7 mouse cellular contexts compared by ENCODE assay signal in genomic region chr11:68850862-68851261, GRCm38 (mm10). TPM values are rescaled to one million over a fixed set of nuclear protein-coding genes. Genes with fewer than 3 reads are reported as not detected.
A peak's percentile ranks its signal among the peaks of the same experiment; 100 is the strongest.
DNase-seq lines count a peak whose midpoint lies in the region; ATAC-seq and TF ChIP-seq lines count a peak whose summit lies in the region.

No protein-coding gene starts in this region.

- H3K27ac ChIP-seq in hindbrain, embryonic 13.5 days, result no peak overlapping the region
- H3K27ac ChIP-seq in hindbrain, embryonic 10.5 days, result no peak overlapping the region
- H3K27ac ChIP-seq in cortical plate, adult 2 months (ENCODE audit: insufficient read depth, low read length), result no peak overlapping the region
- H3K27ac ChIP-seq in heart, embryonic 16.5 days (ENCODE audit: low read length), result no peak overlapping the region
- H3K27ac ChIP-seq in liver, embryonic 11.5 days (ENCODE audit: low read depth, low read length), result no peak overlapping the region

- peaks cover 37% of the 10 kb centered on the region for H3K4me1 ChIP-seq in hindbrain, embryonic 13.5 days (replicated peaks)
- peaks cover 32% of the 10 kb centered on the region for H3K4me1 ChIP-seq in hindbrain, embryonic 10.5 days (replicated peaks)
- H3K4me1 ChIP-seq in cortical plate, adult 2 months (ENCODE audit: control insufficient read depth, insufficient read depth, low read length), result peaks cover 13% of the 10 kb centered on the region
- H3K4me1 ChIP-seq in heart, embryonic 16.5 days (ENCODE audit: control insufficient read depth, insufficient read depth, low read length), result peaks cover 28% of the 10 kb centered on the region
- peaks cover 31% of the 10 kb centered on the region for H3K4me1 ChIP-seq in liver, embryonic 11.5 days (replicated peaks; ENCODE audit: control insufficient read depth, insufficient read depth, low read length)

- H3K36me3 ChIP-seq in hindbrain, embryonic 13.5 days, result no peaks in the 10 kb centered on the region
- H3K36me3 ChIP-seq in hindbrain, embryonic 10.5 days, result no peaks in the 10 kb centered on the region
- no peaks in the 10 kb centered on the region for H3K36me3 ChIP-seq in heart, embryonic 16.5 days (ENCODE audit: control insufficient read depth, insufficient read depth)
- H3K36me3 ChIP-seq in liver, embryonic 11.5 days (ENCODE audit: control insufficient read depth, insufficient read depth, low read length), result no peaks in the 10 kb centered on the region

- no peak for ATAC-seq in hindbrain, embryonic 13.5 days (ENCODE audit: low FRiP score)
- ATAC-seq in heart, embryonic 16.5 days (replicated peaks; ENCODE audit: extremely low read depth, insufficient read depth, low FRiP score), result no peak
- no peak for ATAC-seq in liver, embryonic 11.5 days (replicated peaks; ENCODE audit: low FRiP score)

- H3K4me2 ChIP-seq in hindbrain, embryonic 13.5 days, result peak overlapping the region; percentile 23
- H3K4me2 ChIP-seq in heart, embryonic 16.5 days (ENCODE audit: low read depth, low read length), result peak overlapping the region; percentile 88
- H3K4me2 ChIP-seq in liver, embryonic 11.5 days, result peak overlapping the region; percentile 88

- no peaks in the 10 kb centered on the region for H3K9me3 ChIP-seq in hindbrain, embryonic 13.5 days
- no peaks in the 10 kb centered on the region for H3K9me3 ChIP-seq in hindbrain, embryonic 10.5 days
- H3K9me3 ChIP-seq in heart, embryonic 16.5 days (replicated peaks; ENCODE audit: control insufficient read depth, low read length), result no peaks in the 10 kb centered on the region
- no peaks in the 10 kb centered on the region for H3K9me3 ChIP-seq in liver, embryonic 11.5 days (ENCODE audit: control insufficient read depth, low read length)

- H3K4me3 ChIP-seq in hindbrain, embryonic 13.5 days, result 0 out of 2 replicates have a peak overlapping the region, but pooled peaks have one; percentile 1
- no peak overlapping the region for H3K4me3 ChIP-seq in hindbrain, embryonic 10.5 days
- peak overlapping the region; percentile 49 for H3K4me3 ChIP-seq in cortical plate, adult 2 months (ENCODE audit: insufficient read depth, low read length)
- H3K4me3 ChIP-seq in heart, embryonic 16.5 days (ENCODE audit: low read length), result peak overlapping the region; percentile 27
- no peak overlapping the region for H3K4me3 ChIP-seq in liver, embryonic 11.5 days (ENCODE audit: low read depth, low read length)

- DNase-seq in hindbrain, embryonic 10.5 days (ENCODE audit: low spot score), result no peak
- no peak for DNase-seq in liver, embryonic 11.5 days (ENCODE audit: low spot score)
- no peak for DNase-seq in layer of hippocampus, adult 11-12 months (ENCODE audit: low spot score)
- DNase-seq in Muller cell, postnatal 12 days (ENCODE audit: inconsistent ontology term), result no peak

- TF ChIP-seq CTCF in cortical plate, adult 2 months (IDR thresholded peaks at IDR 0.05; ENCODE audit: extremely low read depth, insufficient read depth, low read length), result no peak

- peaks cover 4% of the 10 kb centered on the region; the same call in 1 of the 2 replicates for H3K27me3 ChIP-seq in hindbrain, embryonic 13.5 days
- H3K27me3 ChIP-seq in hindbrain, embryonic 10.5 days (ENCODE audit: insufficient read depth, poor library complexity, severe bottlenecking), result no peaks in the 10 kb centered on the region
- no peaks in the 10 kb centered on the region for H3K27me3 ChIP-seq in heart, embryonic 16.5 days (ENCODE audit: control insufficient read depth, insufficient read depth, low read length)
- no peaks in the 10 kb centered on the region for H3K27me3 ChIP-seq in liver, embryonic 11.5 days (replicated peaks; ENCODE audit: control insufficient read depth, insufficient read depth, low read length)

- peak overlapping the region; percentile 46 for H3K9ac ChIP-seq in hindbrain, embryonic 13.5 days
- H3K9ac ChIP-seq in heart, embryonic 16.5 days (ENCODE audit: low read length), result peak overlapping the region; percentile 6
- H3K9ac ChIP-seq in liver, embryonic 11.5 days (ENCODE audit: low read depth, low read length), result no peak overlapping the region

- TF ChIP-seq POLR2A in cortical plate, adult 2 months (IDR thresholded peaks at IDR 0.05; ENCODE audit: extremely low read depth, insufficient read depth, low read length), result no peak

- 89% methylated on average over 7 of the region's 7 CpGs for WGBS in hindbrain, embryonic 13.5 days
- 91% methylated on average over 7 of the region's 7 CpGs for WGBS in hindbrain, embryonic 10.5 days
- 77% methylated on average over 7 of the region's 7 CpGs for WGBS in heart, embryonic 16.5 days
- WGBS in liver, embryonic 11.5 days, result 80% methylated on average over 7 of the region's 7 CpGs

RNA-seq across cellular contexts. Expression of gene Ndel1, which starts 20.8 kb away (rescaled TPM):
- 90.8 and 92.6 TPM in 2 replicates for polyA plus RNA-seq in hindbrain, embryonic 13.5 days (2015; fragmentation: Nextera tagmentation; extraction: Ambion mirVana)
- 56.3 and 57.7 TPM in 2 replicates for polyA plus RNA-seq in hindbrain, embryonic 10.5 days (2016; fragmentation: Nextera tagmentation; extraction: Ambion mirVana)
- 102 and 103 TPM in 2 replicates for polyA plus RNA-seq in cortical plate, adult 2 months (2012; rRNA removed)
- polyA plus RNA-seq in heart, embryonic 16.5 days (2015; fragmentation: Nextera tagmentation; extraction: Ambion mirVana), result 75.4 and 79.4 TPM in 2 replicates
- 47.8 and 53.9 TPM in 2 replicates for polyA plus RNA-seq in liver, embryonic 11.5 days (2014; fragmentation: Nextera tagmentation; extraction: Ambion mirVana)

RNA-seq across cellular contexts. Expression of gene Rnf222, which starts 37.5 kb away (rescaled TPM):
- polyA plus RNA-seq in hindbrain, embryonic 13.5 days (2015; fragmentation: Nextera tagmentation; extraction: Ambion mirVana), result 0.09 TPM in 1 of 2 replicates, not detected in the other
- 0.07 TPM in 1 of 2 replicates, not detected in the other for polyA plus RNA-seq in hindbrain, embryonic 10.5 days (2016; fragmentation: Nextera tagmentation; extraction: Ambion mirVana)
- 0.04 and 0.06 TPM in 2 replicates for polyA plus RNA-seq in cortical plate, adult 2 months (2012; rRNA removed)
- polyA plus RNA-seq in heart, embryonic 16.5 days (2015; fragmentation: Nextera tagmentation; extraction: Ambion mirVana), result 0.09 and 0.13 TPM in 2 replicates
- 0.10 and 0.16 TPM in 2 replicates for polyA plus RNA-seq in liver, embryonic 11.5 days (2014; fragmentation: Nextera tagmentation; extraction: Ambion mirVana)

RNA-seq across cellular contexts. Expression of gene Rpl26, which starts 50.5 kb away (rescaled TPM):
- polyA plus RNA-seq in hindbrain, embryonic 13.5 days (2015; fragmentation: Nextera tagmentation; extraction: Ambion mirVana), result 684 and 691 TPM in 2 replicates
- 904 and 972 TPM in 2 replicates for polyA plus RNA-seq in hindbrain, embryonic 10.5 days (2016; fragmentation: Nextera tagmentation; extraction: Ambion mirVana)
- 1,839 and 1,926 TPM in 2 replicates for polyA plus RNA-seq in cortical plate, adult 2 months (2012; rRNA removed)
- polyA plus RNA-seq in heart, embryonic 16.5 days (2015; fragmentation: Nextera tagmentation; extraction: Ambion mirVana), result 505 and 551 TPM in 2 replicates
- 1,252 and 1,388 TPM in 2 replicates for polyA plus RNA-seq in liver, embryonic 11.5 days (2014; fragmentation: Nextera tagmentation; extraction: Ambion mirVana)

Comparison
In these comparisons a context has a peak if more than half of its experiments do, and no peak if none do; other contexts are left out.
1. H3K4me3 ChIP-seq: peak in hindbrain, embryonic 13.5 days (single experiment), cortical plate, adult 2 months (single experiment) and heart, embryonic 16.5 days (single experiment); none in hindbrain, embryonic 10.5 days (single experiment) and liver, embryonic 11.5 days (single experiment).
2. H3K4me2 ChIP-seq: peak in every context shown above with its lines; median percentile 88 in heart, embryonic 16.5 days; 88 in liver, embryonic 11.5 days; 23 in hindbrain, embryonic 13.5 days.